Mouse (Mus musculus): ENCODE data around the gene Ank.

Gene Ank

GRCm38 (mm10) chr15:27537519-27538223 lies 71.2 kb downstream of the Ank start:
- DNase-seq (ENCODE audit: low spot score), result no peak

DNA sequence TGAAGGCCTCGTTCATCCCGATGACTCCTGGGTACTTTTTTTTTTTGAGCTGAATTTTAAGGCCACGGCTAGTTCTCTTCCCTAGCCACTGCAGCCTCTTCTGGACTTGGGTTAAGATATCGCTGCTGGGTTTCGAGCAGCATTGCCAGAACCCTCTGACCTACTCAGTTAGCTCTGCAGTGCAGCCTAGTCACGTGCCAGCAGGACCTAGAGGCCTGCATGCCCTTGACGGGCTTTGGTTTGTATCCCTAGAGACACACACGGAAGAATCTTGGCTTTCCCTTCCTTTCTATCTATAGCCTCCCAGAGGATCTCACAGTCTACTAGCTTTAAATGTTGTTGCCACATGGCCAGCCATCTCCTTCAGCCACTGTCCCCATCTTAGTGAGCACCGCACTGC lies 73.3 kb downstream of the Ank start:
- DNase-seq (ENCODE audit: low spot score), result no peak

DNA sequence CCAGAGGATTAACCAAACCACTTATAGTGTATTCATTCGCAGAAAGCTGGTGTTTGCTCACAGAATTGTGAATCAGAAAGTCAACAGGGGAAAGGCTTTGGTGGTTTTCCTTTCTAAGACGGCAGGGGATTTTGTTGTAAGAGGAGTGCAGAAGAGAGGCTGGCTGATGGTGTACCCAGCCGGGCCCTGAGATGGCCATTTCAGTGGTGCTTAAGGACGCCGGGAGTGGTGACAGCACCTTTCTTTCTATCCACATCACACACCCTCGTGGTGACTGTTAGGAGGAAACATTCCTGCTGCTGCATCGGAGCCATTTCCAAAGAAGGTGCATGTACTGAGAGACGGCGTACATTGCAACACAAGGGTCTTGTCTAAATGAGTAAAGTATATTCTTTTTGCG lies 78.7 kb downstream of the Ank start:
- DNase-seq (ENCODE audit: low spot score), result no peak

- DNase-seq (ENCODE audit: low spot score), result no peak
These were observed 81.6 kb downstream of the Ank start for GRCm38 (mm10) chr15:27548110-27548509.

DNA sequence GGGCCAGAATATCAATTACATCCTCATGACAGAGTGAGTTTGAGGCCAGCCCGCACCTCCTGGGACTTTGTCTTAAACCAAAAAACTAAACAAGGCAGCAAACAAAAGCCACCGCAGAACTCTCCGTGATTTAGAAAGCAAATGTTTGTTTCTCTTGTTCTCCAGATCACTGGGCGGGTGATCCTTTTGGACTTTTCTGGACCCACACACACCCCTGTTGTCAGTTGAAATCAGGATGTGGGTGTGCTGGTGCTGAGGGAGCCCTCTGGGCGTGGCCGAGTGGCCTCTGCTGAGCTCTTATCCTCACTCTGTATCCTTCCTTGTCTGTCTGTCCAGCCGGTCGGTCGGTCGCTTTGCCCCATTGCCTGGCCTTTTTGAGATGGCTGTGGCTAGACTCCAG lies 82.6 kb downstream of the Ank start:
- DNase-seq (ENCODE audit: low spot score), result no peak

GRCm38 (mm10) chr15:27549878-27550277 lies 83.4 kb downstream of the Ank start:
- DNase-seq (ENCODE audit: low spot score), result no peak

DNA sequence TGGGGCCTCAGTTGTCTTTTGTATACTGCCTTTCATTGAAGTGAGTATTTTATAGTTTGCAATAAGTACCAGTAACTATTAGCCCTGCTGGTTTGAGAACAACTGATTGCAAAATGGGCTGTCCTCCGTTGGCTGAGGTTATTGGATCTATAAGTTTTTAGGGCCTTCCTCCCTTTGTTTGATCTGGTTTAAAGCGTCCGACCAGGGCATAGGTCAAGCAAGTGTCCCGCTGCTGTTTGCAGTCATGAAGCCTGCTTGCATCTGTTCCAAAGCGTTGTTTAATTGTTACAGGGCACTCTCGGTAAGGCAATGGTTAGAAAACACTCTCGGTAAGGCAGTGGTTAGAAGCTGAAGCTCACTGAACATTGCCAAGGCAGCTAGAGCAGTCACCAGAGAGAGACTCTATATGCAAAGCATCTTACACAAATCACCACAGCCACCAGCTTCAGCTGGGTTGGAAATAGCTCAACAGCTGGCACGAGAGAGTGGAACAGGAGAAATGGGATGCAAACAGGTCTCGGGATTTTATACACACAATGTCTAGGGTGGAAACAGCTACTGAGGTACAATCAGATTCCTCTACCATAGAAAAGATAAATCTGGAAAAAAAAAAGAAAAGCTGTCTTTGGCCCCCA lies 84.0 kb downstream of the Ank start:
- DNase-seq (ENCODE audit: low spot score), result no peak

- no peak for DNase-seq (ENCODE audit: low spot score)
These were observed 84.9 kb downstream of the Ank start for GRCm38 (mm10) chr15:27551117-27552114.

DNA sequence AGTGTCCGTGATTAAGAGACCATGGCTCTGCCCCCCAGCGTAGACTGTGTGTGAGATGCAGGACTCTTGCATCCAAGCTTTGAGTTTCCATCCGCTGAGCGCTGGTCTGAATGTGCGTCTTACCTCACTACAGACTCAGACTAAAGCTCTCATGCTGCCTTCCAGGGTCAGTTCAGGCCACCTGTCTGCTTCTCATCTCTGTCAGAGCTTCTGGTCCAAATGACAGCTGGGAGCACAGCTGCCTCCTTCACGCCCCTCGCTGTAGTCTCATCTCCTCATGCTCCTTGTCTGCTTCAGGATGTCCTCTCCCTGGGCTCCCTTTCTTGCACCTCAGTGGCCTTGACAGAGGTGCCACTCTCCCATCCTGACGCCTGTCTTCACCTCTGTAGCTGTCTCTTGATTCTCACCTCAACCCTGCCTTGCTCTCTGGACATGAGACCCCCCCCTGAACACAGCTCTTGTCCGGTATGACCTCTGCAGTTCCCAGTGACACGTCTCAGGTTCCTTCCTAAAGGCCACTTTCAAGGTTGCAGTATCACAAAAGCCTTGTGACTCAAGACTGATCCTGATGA lies 85.7 kb downstream of the Ank start:
- DNase-seq (ENCODE audit: low spot score), result no peak

- DNase-seq (ENCODE audit: low spot score), result no peak
These were observed 87.1 kb downstream of the Ank start for GRCm38 (mm10) chr15:27553554-27553953.

GRCm38 (mm10) chr15:27558456-27559147 lies 92.1 kb downstream of the Ank start:
- DNase-seq (ENCODE audit: low spot score), result no peak

DNA sequence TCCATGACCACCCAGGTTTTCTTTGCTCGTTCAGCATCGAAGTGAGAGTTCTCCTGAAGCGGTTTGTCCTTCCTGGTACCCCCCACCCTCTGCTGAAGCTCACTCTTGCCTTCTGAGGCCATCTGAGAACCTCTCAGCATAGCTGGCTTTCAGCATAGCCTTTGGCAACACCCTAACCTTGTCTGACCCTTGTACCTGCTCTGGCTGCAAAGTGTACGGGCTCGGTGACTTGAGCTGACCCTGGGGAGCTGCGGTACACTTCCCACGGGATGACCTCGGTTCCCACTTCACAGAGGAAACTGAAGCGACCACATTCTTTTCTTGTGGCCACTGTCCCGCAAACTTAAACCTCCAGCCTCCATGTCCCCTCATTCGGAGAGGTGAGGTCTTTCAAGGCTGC lies 93.8 kb downstream of the Ank start:
- no peak for DNase-seq (ENCODE audit: low spot score)

GRCm38 (mm10) chr15:27564106-27565100 lies 97.9 kb downstream of the Ank start:
- peak; percentile 18 for DNase-seq (ENCODE audit: low spot score)

- DNase-seq (ENCODE audit: low spot score), result no peak
These were observed 99.2 kb downstream of the Ank start for GRCm38 (mm10) chr15:27565626-27566185.

GRCm38 (mm10) chr15:27567356-27567755 lies 100.9 kb downstream of the Ank start:
- DNase-seq (ENCODE audit: low spot score), result no peak

DNA sequence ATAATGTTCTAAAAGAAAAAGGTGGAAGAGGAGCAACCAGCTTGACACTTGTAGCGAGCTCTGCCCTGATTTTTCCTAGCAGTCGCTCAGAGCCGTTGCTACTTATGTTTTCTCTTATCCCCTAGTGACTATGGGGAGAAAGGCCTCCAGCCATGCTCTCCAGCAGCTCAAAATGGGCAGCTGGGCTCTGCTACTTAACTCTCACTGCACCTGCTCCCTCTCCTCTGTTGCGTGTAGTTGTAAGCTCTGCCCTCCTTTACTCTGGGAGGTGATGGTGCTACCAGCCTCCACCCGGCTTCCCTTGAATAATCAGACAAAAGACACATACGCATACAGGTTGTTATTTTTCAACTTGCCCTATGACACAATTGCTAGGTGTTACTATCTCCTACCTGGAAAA lies 101.9 kb downstream of the Ank start:
- no peak for DNase-seq (ENCODE audit: low spot score)

DNA sequence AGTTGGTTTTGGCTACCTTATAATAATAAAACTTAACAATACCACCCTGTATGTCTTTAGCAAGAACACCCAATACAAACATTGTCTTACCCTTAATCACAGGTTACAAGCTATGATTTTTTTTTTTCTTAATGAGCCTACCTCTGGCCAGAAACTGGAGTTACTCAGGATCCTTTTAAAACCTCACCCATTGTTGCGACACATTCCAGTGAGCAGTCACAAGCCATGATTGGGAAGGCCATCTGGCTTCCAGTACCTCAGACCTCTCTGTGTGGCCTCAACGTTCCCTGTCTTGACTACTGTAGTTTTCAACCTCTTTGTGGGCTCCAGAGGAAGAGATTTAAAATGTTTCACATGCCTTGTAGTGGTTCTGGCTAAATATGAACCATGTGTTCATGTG lies 103.4 kb downstream of the Ank start:
- no peak for DNase-seq (ENCODE audit: low spot score)

DNA sequence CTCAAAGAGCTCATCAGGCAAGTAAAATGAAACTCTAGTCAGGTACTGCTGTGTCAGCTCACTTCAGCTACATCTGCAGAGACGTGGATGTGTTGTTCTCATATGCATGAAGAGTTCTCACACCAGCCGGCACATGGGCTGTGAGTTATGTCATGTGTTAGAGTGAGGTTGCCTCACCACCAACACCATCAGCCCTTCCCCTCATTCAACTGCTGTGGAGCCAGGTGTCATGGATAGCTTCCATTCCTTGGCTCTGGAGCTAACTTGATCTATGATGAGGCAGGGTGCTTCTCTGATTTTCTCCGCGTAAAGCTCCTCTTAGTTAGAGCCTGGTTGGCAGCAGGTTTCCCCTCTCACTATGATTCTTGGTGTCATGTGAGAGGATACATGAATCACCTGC lies 103.9 kb downstream of the Ank start:
- DNase-seq (ENCODE audit: low spot score), result no peak

GRCm38 (mm10) chr15:27571179-27571578 lies 104.7 kb downstream of the Ank start:
- no peak for DNase-seq (ENCODE audit: low spot score)

Data from testis, postnatal 14 days (tissue).